Mouse (Mus musculus) neural tube, embryonic 14.5 days (tissue): ENCODE measurements at regions not wholly inside any gene's neighbourhood (a gene's known extent, or its start where the extent isn't known, plus 50 kb on each side); places are given as distances from the start of the nearest gene placed in this dataset.

ENCODE experiments used
- ATAC-seq: fragments of 200-750 bp; cut with Nextera tagmentation; 2 replicates; pipeline ENCODE4 v1.8.0; 2017; ENCODE audit warnings: low read depth, mild to moderate bottlenecking, moderate TSS enrichment, moderate library complexity
- H3K27ac ChIP-seq: fragments of 300-500 bp; sonication (generic); 2 replicates; pipeline ENCODE4 v1.5.1; 2014; ENCODE audit warnings: low read depth, mild to moderate bottlenecking, control low read depth, low read length, moderate library complexity, mixed read lengths
- H3K27me3 ChIP-seq: fragments of 300-500 bp; sonication (generic); 2 replicates; pipeline ENCODE4 v1.6.1; 2014; ENCODE audit warnings: low read length; ENCODE audit not compliant: control insufficient read depth, insufficient read depth
- H3K36me3 ChIP-seq: fragments of 300-500 bp; sonication (generic); 2 replicates; pipeline ENCODE4 v1.6.1; 2014; ENCODE audit warnings: low read length, mixed read lengths; ENCODE audit not compliant: control insufficient read depth, insufficient read depth
- H3K4me1 ChIP-seq: fragments of 300-500 bp; sonication (generic); 2 replicates; pipeline ENCODE4 v1.6.1; 2014; ENCODE audit warnings: low read length; ENCODE audit not compliant: control insufficient read depth, insufficient read depth
- H3K4me2 ChIP-seq: fragments of 300-500 bp; sonication (generic); 2 replicates; pipeline ENCODE4 v1.6.1; 2014; ENCODE audit warnings: mild to moderate bottlenecking, low read depth, low read length, control low read depth
- H3K4me3 ChIP-seq: fragments of 300-500 bp; sonication (generic); 2 replicates; pipeline ENCODE4 v1.5.1; 2014; ENCODE audit warnings: low read depth, low read length, control low read depth, mixed read lengths
- H3K9ac ChIP-seq: fragments of 300-500 bp; sonication (generic); replicated peaks from 2 replicates; pipeline ENCODE4 v1.6.1; 2014; ENCODE audit warnings: low read depth, mild to moderate bottlenecking, control low read depth, low read length, mixed read lengths
- H3K9me3 ChIP-seq: fragments of 300-500 bp; sonication (generic); 2 replicates; pipeline ENCODE4 v1.6.1; 2016; ENCODE audit warnings: low read length; ENCODE audit not compliant: control insufficient read depth
- WGBS: fragments of 180-500 bp; shearing (Covaris S2); extraction: QIAGEN DNeasy Blood & Tissue Kit; methylation state at CpG from one replicate; pipeline ENCODE4 v1.1.7; 2014; 5-methylcytosine and 5-hydroxymethylcytosine counted together

DNA sequence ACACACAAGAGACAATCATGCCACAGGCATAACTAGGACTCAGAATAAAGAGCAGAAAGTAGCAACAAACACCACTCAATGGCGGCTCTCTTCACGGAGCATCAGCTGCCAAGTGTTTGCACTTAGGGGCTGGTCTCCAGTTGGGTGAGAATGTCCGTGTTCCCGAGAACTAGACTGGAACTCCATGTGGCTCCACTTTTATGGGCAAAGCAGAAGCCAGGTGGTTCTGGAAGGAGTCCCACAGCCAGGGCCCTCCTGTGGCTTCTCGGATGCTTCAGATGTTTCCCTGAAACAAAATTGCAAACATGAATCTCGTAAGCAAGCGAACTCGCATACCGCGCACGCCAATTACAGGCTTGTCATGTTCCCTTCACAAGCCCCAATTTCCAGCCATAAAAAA lies 113.7 kb upstream of the Mgmt start:
- H3K4me2 ChIP-seq = no peak overlapping the region
- H3K9ac ChIP-seq = no peak overlapping the region
- H3K27ac ChIP-seq = no peak overlapping the region
- H3K9me3 ChIP-seq = no peaks in the 10 kb centered on the region
- ATAC-seq = no peak
- H3K4me3 ChIP-seq = no peak overlapping the region
- 89% methylated on average over 11 of the region's 11 CpGs for WGBS
- H3K27me3 ChIP-seq = no peaks in the 10 kb centered on the region
- H3K4me1 ChIP-seq = no peaks in the 10 kb centered on the region
- H3K36me3 ChIP-seq = no peaks in the 10 kb centered on the region

DNA sequence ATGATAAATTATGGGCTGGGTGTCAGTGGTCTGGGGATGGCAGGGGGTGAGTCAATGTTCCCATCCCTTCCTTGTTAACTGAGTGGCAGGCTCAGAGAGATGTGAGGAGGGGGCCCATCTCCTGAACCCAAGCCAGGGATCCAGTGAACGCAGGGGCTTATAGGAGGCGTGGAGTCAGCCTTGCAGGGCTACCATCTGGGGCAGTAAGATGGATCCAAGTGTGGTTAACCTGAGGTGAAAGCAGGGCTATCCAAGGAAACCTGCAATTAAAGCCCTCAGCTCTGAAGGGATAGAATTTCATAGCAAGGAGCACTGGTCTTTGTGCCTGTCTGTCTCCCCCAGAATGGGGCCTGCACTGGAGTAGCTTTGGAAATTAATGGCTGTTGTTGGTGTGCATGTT lies 103.3 kb upstream of the Mgmt start:
- no peak for ATAC-seq
- WGBS = 67% methylated on average over 2 of the region's 2 CpGs
- Histone ChIP-seq H3K27me3 (no peaks in the 10 kb centered on the region), H3K9ac (no peak overlapping the region), H3K4me1 (no peaks in the 10 kb centered on the region), H3K4me2 (no peak overlapping the region), H3K9me3 (no peaks in the 10 kb centered on the region), H3K27ac (no peak overlapping the region), H3K4me3 (no peak overlapping the region), H3K36me3 (no peaks in the 10 kb centered on the region)

DNA sequence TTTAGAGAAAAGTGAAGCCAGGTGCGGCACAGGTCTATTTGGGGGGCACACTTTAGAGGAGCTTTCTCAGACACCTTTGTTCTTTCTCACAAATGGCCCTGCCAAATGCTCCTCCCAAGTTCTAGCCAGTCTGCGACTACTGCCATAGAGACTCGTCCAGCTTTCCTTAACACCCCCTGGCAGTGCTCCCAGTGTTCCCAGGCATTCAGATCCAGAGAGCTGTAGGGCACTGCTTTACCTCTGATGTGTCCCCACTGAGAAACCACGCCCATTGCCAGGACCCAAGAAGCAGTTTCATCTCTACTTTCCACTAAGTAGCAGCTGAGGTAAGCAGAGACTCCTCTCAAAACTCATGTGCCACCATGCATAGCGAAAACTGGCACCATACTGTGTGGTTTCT lies 102.3 kb upstream of the Mgmt start:
- Histone ChIP-seq H3K9ac (no peak overlapping the region), H3K4me1 (no peaks in the 10 kb centered on the region), H3K4me3 (no peak overlapping the region), H3K4me2 (no peak overlapping the region), H3K9me3 (no peaks in the 10 kb centered on the region), H3K36me3 (no peaks in the 10 kb centered on the region), H3K27me3 (no peaks in the 10 kb centered on the region), H3K27ac (no peak overlapping the region)
- no peak for ATAC-seq
- WGBS = 73% methylated on average over 5 of the region's 5 CpGs

DNA sequence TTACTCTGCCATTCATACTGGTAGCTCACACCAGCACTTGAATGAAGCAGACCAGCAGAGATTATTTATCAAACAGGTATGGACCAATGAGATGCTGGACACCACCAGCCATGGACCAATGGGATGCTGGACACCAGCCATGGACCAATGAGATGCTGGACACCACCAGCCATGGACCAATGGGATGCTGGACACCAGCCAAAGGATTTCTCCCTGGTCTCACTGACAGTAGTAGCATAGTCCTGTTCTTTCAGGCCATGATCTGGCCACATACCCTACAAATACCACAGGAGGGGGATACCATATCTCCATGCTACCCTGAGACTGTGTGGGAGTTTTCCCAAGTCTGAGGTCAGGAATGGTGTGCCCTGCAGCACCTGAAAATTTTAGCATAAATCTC lies 98.0 kb upstream of the Mgmt start:
- H3K27ac ChIP-seq = no peak overlapping the region
- no peak overlapping the region for H3K4me3 ChIP-seq
- H3K9me3 ChIP-seq = no peaks in the 10 kb centered on the region
- H3K36me3 ChIP-seq = no peaks in the 10 kb centered on the region
- 0 out of 2 replicates have a peak, but pooled peaks cover 3% of the 10 kb centered on the region for H3K4me1 ChIP-seq
- no peak overlapping the region for H3K9ac ChIP-seq
- H3K27me3 ChIP-seq = no peaks in the 10 kb centered on the region
- ATAC-seq = no peak
- H3K4me2 ChIP-seq = no peak overlapping the region

DNA sequence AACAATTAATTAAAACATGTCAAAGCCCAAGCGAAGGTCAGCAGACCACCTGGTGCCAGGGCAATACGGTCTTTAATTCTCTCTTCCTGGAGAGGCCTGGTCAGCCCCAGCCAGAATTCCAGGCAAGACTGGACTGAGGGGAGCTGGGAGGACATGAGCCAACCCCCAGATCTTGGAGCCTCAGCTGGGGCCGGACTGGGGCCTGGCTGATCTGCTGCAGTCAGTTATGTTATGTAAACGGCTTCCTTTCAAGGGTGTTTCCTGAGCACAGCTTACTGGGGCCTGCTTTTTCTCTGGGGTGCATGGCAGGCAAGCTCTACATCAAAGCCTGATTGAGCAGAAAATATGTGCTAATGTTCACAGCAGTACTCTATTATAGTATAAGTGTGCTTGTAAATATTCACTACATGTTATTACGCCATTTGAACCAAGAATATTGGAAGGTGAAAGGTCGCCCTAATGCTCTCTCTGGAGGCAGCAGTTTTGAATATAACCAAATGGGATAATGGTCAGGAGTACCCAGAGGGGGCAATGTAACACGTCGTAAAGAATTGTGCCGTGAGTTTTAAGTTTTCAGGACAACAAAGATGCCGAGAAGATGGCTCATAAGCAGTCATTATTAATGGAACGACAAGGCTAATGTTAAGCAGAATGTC lies 96.5 kb upstream of the Mgmt start:
- Histone ChIP-seq H3K27me3 (no peaks in the 10 kb centered on the region), H3K9ac (no peak overlapping the region), H3K4me3 (no peak overlapping the region), H3K36me3 (no peaks in the 10 kb centered on the region), H3K4me2 (no peak overlapping the region), H3K9me3 (no peaks in the 10 kb centered on the region), H3K4me1 (0 out of 2 replicates have a peak, but pooled peaks cover 3% of the 10 kb centered on the region), H3K27ac (no peak overlapping the region)
- no peak for ATAC-seq
- WGBS = 17% methylated on average over 11 of the region's 11 CpGs

DNA sequence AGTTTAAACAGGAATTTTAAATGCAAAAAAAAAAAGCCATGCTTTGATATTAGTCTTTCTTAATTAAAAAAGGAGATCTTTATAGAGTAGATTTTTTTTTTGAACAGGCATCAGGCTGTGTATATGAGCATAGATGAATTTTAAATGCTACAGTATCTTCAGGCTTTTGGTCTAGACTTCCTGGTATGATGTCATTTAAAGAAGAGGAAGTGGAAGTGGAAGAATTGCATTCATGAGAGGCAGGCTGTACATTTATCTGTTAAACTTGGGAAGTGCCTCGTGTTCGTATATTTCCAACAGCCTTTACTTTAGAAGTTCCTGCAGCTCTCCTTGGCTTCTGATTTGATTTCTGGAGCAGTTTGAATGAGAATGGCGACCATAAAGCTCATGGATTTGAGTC lies 95.8 kb upstream of the Mgmt start:
- H3K4me3 ChIP-seq = no peak overlapping the region
- 0 out of 2 replicates have a peak, but pooled peaks cover 3% of the 10 kb centered on the region for H3K4me1 ChIP-seq
- no peak for ATAC-seq
- H3K9ac ChIP-seq = no peak overlapping the region
- no peaks in the 10 kb centered on the region for H3K9me3 ChIP-seq
- no peaks in the 10 kb centered on the region for H3K27me3 ChIP-seq
- no peak overlapping the region for H3K27ac ChIP-seq
- 82% methylated on average over 3 of the region's 3 CpGs for WGBS
- H3K36me3 ChIP-seq = no peaks in the 10 kb centered on the region
- H3K4me2 ChIP-seq = no peak overlapping the region

DNA sequence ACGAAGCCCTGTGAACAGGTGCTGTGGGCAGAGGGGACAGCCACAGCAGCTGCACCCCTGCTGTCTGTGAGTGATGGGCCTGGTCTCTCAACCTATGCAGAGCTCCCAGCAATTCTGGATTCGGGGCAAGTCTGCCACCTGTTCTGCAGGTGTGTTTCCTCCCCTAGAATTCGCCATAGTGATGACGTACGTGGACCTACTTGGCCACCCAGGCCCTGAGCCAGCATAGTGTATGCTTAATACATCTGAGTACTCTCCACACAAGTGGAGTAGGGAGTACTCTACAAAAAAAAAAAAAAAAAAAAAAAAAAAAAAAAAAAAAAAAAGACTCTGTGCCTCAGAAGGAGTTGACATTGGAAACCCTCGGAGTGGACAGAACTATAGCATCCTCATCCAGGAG lies 87.3 kb upstream of the Mgmt start:
- Histone ChIP-seq H3K27me3 (no peaks in the 10 kb centered on the region), H3K4me2 (no peak overlapping the region), H3K27ac (no peak overlapping the region), H3K9me3 (no peaks in the 10 kb centered on the region), H3K4me3 (no peak overlapping the region), H3K4me1 (no peaks in the 10 kb centered on the region), H3K9ac (no peak overlapping the region), H3K36me3 (no peaks in the 10 kb centered on the region)
- WGBS = 93% methylated on average over 6 of the region's 6 CpGs
- no peak for ATAC-seq

DNA sequence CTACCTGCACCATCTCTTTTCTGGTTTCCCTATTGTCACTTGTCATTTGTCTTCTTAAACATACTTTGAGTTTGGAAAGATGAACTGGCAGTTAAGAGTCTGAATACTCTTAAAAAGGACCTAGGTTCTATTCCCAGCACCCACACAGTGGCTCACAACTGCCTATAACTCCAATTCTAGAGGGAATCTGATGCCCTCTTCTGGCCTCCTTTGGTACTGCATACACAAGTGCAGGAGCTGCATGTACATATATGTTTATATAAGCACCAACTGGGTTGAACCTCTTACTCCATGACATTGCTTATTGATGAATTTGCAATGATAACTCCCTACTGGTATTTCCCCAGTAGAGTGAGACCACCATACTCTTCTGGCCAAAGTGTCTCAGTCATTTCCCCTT lies 86.4 kb upstream of the Mgmt start:
- ATAC-seq = no peak
- Histone ChIP-seq H3K4me3 (no peak overlapping the region), H3K27ac (no peak overlapping the region), H3K9ac (no peak overlapping the region), H3K4me2 (no peak overlapping the region), H3K27me3 (no peaks in the 10 kb centered on the region), H3K9me3 (no peaks in the 10 kb centered on the region), H3K4me1 (no peaks in the 10 kb centered on the region), H3K36me3 (no peaks in the 10 kb centered on the region)

DNA sequence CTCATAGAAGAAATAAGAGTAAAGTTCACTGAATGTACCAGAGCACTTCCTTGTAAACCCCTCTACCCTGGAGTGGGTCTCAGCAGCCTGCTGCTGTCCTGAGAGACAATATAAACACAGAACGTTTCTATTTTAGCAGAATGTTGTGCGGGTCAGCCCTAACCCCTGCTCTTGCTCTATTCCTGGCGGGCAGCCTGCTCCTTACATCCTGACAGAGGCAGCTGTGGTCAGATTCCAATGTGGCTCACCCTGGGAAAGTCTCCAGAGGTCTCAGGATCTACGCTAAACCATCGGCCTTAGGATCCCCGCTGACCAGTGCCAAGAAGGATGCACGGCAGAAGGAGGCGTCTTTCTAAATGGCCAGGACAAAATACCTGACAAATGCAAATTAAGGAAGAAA lies 84.8 kb upstream of the Mgmt start:
- 75% methylated on average over 8 of the region's 8 CpGs for WGBS
- ATAC-seq = no peak
- no peak overlapping the region for H3K9ac ChIP-seq
- H3K4me2 ChIP-seq = no peak overlapping the region
- no peak overlapping the region for H3K4me3 ChIP-seq
- no peaks in the 10 kb centered on the region for H3K27me3 ChIP-seq
- H3K36me3 ChIP-seq = no peaks in the 10 kb centered on the region
- no peaks in the 10 kb centered on the region for H3K4me1 ChIP-seq
- no peak overlapping the region for H3K27ac ChIP-seq
- no peaks in the 10 kb centered on the region for H3K9me3 ChIP-seq
